Mouse (Mus musculus): ENCODE measurements around the gene Ptch2.
A peak's percentile ranks its signal among the peaks of the same experiment; 100 is the strongest.

The Ptch2 gene

DNA sequence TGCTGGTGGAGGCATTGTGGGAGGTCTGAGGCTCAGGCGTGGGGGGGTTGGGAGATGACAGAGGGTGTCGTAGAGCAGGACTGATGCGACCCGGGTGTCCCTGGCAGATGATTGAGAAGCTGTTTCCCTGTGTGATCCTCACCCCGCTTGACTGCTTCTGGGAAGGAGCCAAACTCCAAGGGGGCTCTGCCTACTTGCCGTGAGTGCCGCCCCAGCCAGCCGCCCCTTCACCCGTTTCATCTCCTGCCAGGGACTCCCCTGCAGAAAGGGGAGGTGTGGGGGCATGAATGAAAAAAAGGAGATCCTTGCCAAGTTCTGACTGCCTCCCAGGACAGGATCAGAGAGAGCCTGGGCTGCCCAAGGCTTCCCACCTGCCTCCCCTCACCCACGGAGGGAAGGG, 9.3 kb downstream of the Ptch2 start:
- no peak for DNase-seq

GRCm38 (mm10) chr4:117107813-117108523, 12.1 kb downstream of the Ptch2 start:
- DNase-seq = no peak

GRCm38 (mm10) chr4:117108524-117108849, 12.6 kb downstream of the Ptch2 start:
- DNase-seq = no peak

DNA sequence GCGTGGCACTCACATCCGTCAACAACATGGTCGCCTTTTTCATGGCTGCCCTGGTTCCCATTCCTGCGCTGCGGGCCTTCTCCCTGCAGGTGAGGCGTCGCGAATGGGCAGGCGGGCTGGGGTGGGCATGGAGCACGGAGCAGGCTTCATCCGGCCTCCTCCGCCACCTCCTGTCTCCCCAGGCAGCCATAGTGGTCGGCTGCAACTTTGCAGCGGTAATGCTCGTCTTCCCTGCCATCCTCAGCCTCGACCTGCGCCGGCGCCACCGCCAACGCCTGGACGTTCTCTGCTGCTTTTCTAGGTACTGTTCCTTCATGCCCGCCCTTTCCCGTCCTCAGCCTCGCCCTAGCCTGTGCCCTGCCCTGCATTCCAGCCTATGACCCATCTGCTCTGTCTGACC, 13.5 kb downstream of the Ptch2 start:
- no peak for DNase-seq

- no peak for DNase-seq
Measured at GRCm38 (mm10) chr4:117110249-117110648, 14.4 kb downstream of the Ptch2 start.

GRCm38 (mm10) chr4:117110985-117111384, 15.1 kb downstream of the Ptch2 start:
- DNase-seq = no peak

DNA sequence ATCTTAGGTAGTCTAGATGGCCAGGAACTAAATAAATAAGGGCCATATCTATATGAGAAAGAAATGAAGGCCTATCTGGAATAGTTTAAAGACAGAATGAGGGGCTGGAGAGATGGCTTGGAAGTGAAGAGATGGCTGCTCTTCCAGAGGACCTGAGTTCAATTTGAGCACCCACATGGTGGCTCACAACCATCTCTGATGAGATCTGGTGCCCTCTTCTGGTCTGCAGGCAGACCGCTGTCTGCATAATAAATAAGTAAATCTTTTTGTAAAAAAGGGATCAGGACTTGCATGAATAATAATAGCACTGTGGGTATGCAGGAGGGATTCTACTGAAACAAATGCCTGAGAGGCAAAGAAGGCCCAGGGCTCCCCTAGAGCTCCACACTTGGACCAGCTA, 17.4 kb downstream of the Ptch2 start:
- DNase-seq = no peak

DNA sequence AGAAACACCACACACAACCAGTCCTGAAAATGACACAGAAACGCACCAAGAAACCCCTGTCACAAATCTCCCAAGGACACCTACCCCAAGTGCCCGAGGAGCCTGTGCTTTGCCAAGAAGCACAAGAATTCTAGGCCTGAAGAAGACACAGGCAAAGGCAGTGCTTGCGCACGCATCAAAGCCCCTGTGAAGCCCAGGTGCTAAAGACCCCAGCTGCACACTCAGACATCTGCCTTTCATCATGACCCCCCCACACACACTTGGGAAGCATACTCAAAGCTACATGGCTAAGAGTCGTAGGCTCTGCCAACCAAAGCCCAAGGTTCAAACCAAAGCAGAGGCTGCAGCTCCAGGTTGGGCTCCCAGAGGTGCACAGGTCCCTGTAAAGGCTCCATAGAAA, 19.7 kb downstream of the Ptch2 start:
- no peak for DNase-seq

GRCm38 (mm10) chr4:117117931-117118330, 22.1 kb downstream of the Ptch2 start:
- no peak for DNase-seq

DNA sequence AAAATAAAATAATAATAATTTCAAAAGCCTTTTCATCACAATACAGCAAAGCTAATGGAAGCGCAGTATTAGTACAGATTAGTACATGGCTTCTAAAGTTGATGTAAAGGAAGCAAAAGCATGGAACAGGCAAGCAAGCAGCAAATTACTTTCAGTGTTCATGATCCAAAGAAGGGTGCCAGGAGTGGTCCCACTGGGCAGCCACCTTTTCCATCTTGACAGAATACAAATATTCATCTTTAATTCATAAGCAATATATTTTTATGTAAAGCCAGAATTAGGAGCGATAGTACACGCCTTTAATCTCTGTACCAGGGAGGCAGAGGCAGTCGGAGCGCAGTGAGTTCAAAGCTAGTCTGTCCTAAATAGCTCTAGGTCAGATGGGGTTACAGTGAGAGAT, 23.8 kb downstream of the Ptch2 start:
- DNase-seq = no peak

GRCm38 (mm10) chr4:117120052-117120444, 24.2 kb downstream of the Ptch2 start:
- no peak for DNase-seq

GRCm38 (mm10) chr4:117120445-117121414, 24.9 kb downstream of the Ptch2 start:
- DNase-seq = peak; percentile 98

- no peak for DNase-seq
Measured at GRCm38 (mm10) chr4:117122209-117122608, 26.3 kb downstream of the Ptch2 start.

DNA sequence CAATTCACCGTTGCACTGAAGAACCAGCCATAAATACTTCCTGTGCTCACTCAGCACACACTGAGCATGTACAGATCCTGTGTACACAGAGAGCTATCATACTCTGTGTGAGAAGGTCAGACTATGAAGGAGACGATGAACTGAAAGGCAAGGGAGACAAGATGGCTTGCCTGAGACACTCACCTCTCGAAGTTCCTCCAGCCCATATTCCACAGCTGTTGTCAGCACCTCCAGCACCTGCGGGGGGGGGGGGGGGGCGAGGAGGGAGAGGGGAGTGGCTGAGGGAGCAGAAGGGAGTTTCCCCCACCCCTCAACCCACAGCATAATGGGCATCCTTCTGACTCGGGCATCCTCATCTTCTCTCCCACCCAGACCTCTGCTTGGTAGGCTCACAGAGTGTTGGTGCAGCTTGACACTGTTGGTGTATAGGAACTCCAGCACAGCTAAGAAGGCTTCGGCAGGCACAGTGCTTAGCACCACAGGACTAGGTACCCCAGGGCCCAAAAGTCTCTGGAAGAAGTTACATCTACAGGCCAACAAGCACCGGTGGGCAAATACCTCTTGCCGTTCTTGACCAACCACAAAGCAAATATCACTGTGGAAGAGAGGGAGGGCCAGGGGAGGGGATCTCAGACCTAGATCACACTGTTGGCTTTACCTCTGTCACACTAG, 27.8 kb downstream of the Ptch2 start:
- no peak for DNase-seq

DNA sequence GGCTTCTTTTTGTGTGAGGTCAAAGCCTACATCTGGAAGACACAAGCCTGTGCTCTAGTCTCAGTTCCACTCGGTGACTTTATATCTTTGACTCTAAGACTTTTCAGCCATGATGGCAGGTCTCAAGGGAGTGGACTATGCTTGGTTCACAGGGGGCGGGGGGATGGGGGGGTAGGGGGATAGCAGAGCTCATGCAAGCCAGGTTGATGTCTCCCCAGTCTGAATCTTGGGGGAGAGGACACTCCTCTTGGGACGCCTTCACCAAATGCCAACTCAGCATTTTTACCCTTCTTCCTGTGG, 28.3 kb downstream of the Ptch2 start:
- no peak for DNase-seq

- DNase-seq = peak; percentile 61
Measured at GRCm38 (mm10) chr4:117124518-117125347, 28.9 kb downstream of the Ptch2 start.

GRCm38 (mm10) chr4:117125348-117125909, 29.6 kb downstream of the Ptch2 start, which contains the start of gene Btbd19:
TSS of gene Btbd19 (minus strand) at chr4:117125725.
- DNase-seq = peak; percentile 88

DNA sequence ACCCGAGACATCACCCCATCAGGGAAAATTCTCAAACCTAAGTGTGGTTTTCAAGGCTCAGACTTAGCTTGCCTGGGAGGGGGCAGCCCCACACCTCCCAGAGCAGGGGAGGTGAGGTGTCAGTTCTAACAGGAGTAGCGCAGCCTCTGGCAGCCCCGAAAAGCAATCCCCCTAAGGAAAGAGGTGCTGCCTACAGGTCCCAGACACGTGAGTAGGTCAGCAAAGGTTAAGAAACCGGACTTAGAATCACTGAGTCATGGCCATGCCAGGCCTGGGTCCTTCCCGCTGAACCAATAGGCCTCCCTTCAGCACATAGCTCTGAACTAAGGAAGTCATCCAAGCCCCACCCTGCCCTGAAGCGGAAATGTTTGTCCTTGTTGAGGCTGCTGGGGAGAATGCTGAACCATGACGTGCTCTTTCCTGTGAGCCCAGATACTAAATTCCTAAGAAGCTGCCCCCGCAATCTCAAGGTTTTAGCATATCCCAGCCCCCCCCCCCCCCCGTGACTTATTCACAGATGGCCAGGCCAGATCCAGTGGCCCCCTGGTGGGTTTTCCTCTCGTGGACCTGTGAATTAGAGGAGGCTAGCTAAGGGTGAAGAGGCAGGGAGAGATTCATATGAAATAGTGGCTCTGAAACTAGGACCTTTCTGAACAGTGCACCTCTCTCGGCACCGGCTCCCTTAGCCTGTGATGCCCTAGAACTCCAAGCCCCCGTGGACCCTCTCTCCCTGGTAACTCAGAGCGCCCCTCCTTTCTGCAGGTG, 30.2 kb downstream of the Ptch2 start:
- DNase-seq = peak; percentile 93

GRCm38 (mm10) chr4:117126675-117127290, 30.9 kb downstream of the Ptch2 start, which contains the start of gene Tctex1d4:
TSS of gene Tctex1d4 (plus strand) at chr4:117126794.
- DNase-seq = no peak

- no peak for DNase-seq
Measured at GRCm38 (mm10) chr4:117127991-117128686, 32.3 kb downstream of the Ptch2 start.

Data from lung, postnatal 10 days (tissue).